Mouse (Mus musculus) cerebellum, adult 11-12 months (tissue): ENCODE data around the gene Prss50.

ENCODE experiments used
- DNase-seq: peaks from one replicate; pipeline ENCODE4 v3.0.0; 2022

Gene Prss50

DNA sequence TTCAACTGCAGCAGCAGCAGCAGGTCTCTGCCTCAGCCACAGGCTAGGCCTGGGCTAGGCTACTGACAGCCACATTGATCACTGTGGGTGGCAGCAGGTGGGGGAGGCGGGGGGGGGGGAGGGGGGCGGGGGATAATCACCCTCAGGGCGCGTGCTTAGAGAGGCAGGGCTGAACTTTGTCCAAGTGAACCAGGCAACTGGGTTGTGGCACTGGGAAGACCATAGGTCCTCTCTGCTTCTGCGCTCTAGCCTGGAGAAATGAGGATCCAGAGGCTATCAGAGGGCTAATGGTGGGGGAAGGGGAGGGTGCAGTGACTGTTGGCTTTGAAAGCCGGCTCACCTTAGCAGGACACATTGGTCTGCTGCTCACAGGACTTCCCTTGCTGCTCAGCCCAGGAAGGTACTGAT lies 17.5 kb downstream of the Prss50 start:
- DNase-seq = no peak

GRCm38 (mm10) chr9:110877353-110877752 lies 19.6 kb downstream of the Prss50 start:
- DNase-seq = no peak

DNA sequence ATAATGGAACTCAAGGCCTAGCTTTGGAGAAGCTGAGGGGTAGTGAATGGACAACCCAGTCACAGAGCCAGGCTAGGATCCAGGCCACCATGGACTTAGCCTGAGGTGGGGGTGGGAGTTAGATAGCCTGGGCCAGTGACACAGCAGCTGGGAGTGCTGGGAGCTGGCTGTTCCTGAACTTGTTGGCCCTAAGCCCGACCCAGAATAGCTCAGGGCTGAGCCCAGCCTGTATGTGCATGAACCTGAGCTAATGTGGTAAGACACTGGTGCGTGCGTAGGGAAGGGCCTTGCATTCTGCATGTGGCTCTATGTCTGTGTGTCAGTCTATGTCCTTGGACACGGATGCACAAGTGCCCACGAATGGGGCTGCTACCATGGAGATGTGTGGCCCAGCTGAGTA lies 20.1 kb downstream of the Prss50 start:
- peak; percentile 17 for DNase-seq

DNA sequence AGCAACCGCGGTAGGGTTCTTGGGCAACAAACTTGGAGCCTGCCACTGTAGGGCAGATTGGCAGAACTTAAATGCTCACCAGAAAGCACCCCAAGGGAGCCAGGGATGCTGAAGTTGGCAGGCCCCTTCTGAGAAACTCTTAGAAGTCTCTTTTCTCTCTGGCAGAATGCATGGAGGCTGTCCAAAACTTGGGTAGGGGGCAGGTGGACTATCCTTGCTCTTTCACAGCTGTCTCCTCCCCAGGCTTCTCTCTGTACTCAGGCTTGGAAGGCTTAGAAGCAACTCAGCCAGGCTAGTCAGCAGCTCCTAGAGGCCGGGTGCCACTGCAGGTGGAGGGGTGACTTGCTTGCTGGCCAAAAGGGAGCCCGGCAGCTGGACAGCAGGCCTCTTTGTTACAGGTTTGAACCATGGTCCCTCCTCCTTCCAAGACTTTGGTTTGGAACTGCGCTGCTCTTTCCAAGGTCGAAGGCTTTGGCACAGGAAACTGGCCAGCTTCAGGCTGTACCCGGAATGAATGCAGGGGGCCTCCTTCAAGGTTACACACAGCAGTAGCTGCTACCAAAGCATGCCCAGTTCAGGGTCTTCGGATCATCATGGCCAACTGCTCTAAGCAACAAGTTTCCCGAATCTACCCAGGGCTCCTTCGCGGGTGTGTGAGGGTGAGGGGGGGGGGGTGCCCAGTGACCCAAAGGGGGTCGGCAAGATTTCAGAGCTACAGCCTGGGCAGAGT lies 21.6 kb downstream of the Prss50 start, which contains the start of gene Als2cl:
Gene Als2cl, plus strand, starts transcription at position 680 of the 730 bp plus-strand sequence.
- DNase-seq = peak; percentile 23

GRCm38 (mm10) chr9:110879998-110880561 lies 22.3 kb downstream of the Prss50 start, which contains the start of gene Tmie:
Gene Tmie, minus strand, starts transcription at chr9:110880113.
- peak; percentile 21 for DNase-seq

- no peak for DNase-seq
These were observed 23.0 kb downstream of the Prss50 start for GRCm38 (mm10) chr9:110880772-110881171.

- no peak for DNase-seq
These were observed 24.2 kb downstream of the Prss50 start for GRCm38 (mm10) chr9:110881953-110882352.

GRCm38 (mm10) chr9:110887388-110888303 lies 29.9 kb downstream of the Prss50 start:
- DNase-seq = no peak

GRCm38 (mm10) chr9:110888935-110889334 lies 31.2 kb downstream of the Prss50 start:
- no peak for DNase-seq

DNA sequence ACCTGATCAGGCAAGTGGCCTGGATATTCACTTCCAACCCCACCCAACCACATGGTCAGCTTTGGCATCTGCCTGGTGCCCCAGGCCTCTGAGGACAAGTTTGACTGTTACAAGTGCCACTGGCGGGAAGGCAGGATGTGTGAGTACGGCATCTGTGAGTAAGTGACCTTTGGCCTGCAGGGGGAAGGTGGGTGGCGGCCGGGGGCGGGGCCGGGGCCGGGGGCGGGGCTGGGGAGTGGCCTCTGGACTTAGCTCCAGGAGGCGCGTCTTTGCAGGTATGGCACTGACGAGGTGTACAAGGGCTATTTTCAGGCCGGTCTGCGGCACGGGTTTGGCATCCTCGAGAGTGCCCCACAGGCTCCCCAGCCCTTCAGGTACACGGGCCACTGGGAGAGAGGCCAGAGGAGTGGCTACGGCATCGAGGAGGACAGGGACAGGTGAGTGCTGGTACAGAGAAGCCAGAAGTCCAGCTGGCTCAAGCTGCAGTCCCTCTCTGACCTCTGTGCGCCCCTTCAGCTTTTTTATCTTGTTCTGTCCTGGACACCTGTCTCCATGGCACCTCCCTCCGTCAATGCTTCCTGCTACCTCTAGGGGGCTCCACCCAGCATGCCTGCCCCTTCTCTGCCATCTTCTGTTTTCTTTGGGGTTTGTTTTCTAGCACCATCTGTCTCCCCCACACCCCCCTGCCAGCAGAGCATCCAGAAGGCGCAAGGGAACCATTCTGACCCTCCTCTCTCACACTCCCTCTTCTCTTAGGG lies 32.4 kb downstream of the Prss50 start:
- DNase-seq = no peak

DNA sequence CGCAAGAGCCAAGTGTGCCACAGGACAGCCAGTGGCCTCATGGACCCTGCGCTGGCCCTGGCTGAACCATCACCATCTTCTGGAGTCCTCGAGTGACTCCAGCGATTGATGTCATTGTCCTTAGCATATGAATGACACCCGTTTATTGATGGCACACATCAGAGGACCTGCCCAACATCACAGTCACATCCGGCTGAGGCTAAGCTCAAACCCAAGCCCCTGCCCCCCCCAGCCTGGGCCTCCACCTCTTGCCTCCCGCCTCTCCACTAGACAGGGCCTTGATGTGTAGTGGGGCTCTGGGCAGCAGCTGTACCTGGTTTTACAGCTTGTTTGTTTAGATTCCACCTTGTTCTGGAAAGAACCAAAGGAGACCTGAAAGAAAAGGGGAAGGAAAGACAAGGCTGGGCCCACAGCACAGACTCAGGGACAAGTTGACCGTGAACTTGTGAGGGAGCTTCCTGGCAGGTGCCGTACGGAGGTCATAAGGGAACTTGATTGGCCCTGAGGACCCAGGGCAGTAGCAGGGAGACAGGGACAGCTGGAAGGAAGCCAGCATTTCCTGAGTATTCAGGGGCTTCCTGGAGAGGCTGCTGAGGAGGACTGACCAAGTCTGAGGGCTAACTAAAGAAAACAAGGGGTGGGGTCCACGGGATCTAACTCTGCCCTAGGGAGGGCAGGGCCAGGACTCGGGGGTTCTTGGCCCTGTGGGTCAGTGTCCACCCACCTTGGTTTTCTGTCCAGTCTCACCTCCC lies 33.5 kb downstream of the Prss50 start:
- no peak for DNase-seq

DNA sequence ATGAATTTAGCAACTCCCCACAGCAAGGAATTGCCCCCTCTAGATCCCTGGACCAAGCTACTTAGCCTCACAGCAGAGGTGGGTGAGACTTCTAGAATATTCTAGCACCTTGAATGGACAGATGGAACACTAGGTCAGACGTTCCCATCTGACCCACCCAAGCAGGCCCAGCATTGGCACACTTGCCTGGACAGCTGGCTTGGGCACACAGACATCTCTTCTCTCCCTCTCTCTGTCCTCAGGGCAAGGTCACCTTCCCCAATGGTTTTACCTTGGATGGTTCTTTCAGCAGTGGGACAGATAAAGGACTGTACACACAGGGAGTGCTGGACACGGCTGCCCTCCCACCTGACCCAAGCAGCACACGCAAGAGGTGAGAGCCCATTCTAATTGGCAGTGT lies 34.8 kb downstream of the Prss50 start:
- DNase-seq = no peak

DNA sequence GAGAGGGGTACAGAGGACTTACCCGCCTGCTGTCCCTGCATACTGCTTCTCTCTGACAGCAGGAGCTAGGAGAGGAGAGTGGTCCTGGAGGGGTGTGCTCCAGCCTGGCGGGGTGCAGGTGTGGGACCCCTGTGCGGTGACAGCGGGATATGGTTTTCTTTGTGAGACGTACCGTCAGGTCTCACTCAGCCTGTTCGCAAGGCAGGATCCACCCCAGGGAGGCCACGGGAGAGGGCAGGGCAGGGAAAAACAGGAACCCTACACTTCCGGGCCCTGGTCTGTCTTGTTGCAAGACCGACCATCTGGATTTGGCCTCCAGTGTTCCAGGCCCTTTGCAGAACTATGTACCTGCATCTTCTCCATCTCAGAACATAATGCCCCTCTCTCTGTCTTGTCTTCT lies 35.7 kb downstream of the Prss50 start:
- DNase-seq = no peak

DNA sequence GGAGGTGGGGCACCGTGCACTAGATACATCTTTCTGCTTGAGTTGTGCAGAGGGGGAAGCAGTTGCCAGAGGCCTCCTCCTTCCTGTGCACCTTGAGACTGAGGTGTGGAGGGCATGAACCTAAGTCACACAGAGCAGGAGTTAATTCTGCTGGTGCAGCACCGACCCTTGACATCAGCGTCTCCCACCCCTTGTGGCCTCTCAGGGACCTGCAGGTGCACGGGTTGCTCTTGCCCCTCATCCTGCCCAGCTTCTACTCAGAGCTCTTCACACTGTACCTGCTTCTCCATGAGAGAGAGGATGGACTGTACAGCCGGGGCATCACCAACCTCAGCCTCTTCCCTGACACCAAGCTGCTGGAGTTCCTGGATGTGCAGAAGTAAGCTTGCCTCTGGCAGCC lies 37.7 kb downstream of the Prss50 start:
- no peak for DNase-seq

DNA sequence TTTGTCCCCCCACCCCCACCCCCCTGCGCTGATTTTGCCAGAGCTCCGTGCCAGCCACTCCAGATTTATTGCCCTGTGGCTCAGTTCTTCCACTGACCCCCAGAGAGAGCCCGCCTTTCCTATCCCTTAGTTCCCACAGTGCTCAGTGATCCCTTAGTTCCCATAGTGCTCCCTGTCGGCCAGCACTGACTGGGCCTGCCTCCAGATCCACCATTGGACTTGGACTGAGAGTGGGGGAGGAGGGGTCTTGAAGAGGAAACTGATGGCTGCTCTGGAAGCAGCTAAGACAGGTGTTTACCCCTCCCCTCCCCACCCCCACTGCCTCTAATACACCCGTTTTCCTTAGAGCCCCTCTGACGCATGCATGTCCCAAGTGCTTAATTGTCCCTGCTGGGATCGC lies 38.2 kb downstream of the Prss50 start:
- DNase-seq = no peak

DNA sequence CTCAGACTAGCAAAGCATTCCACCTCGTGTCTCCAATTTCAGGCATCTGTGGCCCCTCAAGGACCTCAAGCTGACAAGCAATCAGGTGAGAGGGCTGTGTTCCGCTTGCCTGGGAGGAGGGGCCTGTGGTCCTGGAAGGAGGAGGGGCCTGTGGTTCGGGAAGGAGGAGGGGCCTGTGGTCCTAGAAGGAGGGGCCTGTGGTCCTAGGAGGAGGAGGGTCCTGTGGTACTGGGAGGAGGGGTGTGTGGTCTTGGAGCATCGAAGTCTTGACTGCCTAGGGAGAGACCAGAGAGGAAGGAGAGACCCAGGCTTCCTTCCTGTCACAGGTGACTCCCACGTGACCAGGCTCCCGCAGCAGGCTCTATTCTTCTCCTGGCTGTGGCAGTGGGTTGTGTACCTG lies 38.8 kb downstream of the Prss50 start:
- DNase-seq = no peak

- DNase-seq = no peak
These were observed 41.8 kb downstream of the Prss50 start for GRCm38 (mm10) chr9:110899451-110900008.

- no peak for DNase-seq
These were observed 43.4 kb downstream of the Prss50 start for GRCm38 (mm10) chr9:110901204-110901603.

DNA sequence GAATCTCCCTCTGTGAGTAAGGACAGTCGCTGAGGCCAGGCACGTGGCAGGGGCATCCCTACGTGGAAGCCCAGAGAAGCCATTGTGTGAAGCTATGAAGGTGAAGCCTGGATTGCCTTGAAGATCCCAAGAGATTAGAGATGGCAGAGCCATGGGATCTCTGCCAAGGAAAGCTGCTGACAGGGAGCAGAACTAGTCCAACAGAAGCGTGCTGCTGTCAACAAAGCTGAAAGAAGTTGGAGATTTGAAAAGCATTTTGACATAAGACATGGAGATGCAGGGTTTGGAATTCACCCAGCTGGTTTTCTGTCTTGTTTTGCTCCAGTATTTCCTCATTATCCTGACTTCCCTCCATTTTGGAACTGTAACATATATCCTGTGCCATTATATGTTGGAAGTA lies 44.5 kb downstream of the Prss50 start:
- DNase-seq = no peak

GRCm38 (mm10) chr9:110907201-110907837 lies 49.6 kb downstream of the Prss50 start:
- no peak for DNase-seq
